Mouse (Mus musculus) liver, embryonic 18 days (tissue): Measurements from ENCODE around the gene Gm10097. TPM values are rescaled to one million over a fixed set of nuclear protein-coding genes. Genes with fewer than 3 reads are reported as not detected.

Source experiments
- polyA plus RNA-seq: library from polyadenylated mRNA; depleted of rRNA; stranded (reverse); fragments of >200 nt; gene quantifications from 2 replicates; pipeline ENCODE4 v1.2.3, GENCODE M21; 2012; rRNA removed

Gm10097 gene
- polyA plus RNA-seq = not detected in 2 replicates

GRCm38 (mm10) chr10:5068676-5069265 is at the start of gene Gm10097:
Gene Gm10097, plus strand, starts transcription at chr10:5069192.

